Mouse (Mus musculus) retina, postnatal 1 day (tissue): ENCODE measurements at regions not wholly inside any gene's neighbourhood (a gene's known extent, or its start where the extent isn't known, plus 50 kb on each side); places are given as distances from the start of the nearest gene placed in this dataset.

ENCODE experiments used
- DNase-seq: peaks from one replicate; pipeline ENCODE4 v3.0.0-alpha.2; 2012

DNA sequence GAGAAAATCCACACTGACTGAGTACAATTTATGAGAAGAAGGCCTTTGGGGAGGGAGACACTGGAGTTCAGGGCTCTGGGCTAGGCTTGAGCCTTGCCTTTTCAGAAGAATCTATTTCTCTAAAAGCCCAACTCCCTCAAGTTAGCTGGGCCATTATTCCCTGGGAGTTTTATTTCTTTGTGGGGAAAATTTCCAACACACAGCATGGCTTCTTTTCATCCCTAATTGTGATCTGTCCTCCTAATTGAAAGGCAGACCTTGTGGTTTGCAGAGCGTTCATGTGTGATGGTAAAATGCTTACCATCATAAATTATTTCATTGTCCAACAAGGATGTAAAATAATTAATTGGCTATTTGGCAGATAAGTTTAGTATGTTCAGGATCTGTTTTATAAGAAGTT, 204.1 kb downstream of the Tgfb2 start:
- peak; percentile 46 for DNase-seq

DNA sequence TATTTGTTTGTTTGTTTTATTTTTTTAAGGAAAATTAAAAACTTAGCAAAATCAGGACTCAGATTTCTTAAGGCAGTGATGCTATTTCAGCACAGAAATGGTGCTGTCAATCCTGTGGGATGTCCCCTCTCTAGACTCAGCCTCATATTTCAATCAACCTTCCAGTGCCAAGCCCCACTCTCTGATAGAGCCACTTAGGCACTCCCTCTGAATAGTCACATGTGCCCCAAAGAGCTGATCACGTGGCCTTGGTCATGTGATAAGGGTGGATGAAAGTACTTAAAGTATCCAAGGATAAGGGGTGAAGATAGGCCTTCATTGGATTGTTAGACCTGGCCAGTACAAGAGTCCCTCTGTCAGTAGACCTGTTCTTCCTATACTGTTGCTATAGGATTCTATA, 207.9 kb downstream of the Tgfb2 start:
- no peak for DNase-seq

DNA sequence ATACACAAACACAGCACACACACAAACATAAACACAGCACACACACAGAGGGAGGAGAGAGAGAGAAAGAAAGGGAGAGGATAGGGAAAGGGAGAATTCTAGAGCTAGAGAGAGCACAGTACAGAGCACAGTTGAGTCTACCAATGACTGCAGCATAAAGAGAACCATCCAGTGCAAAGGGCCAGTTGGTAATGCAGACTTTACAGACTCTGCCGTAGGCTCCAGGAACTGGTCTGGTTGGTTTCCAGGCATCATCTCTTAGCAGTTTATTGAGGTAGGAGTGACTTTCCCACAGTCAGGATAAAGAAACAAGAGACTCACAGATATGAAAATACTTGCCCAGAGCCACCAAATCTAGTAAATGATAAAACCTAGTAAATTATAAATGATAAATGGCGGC, 208.5 kb downstream of the Tgfb2 start:
- DNase-seq, result no peak

DNA sequence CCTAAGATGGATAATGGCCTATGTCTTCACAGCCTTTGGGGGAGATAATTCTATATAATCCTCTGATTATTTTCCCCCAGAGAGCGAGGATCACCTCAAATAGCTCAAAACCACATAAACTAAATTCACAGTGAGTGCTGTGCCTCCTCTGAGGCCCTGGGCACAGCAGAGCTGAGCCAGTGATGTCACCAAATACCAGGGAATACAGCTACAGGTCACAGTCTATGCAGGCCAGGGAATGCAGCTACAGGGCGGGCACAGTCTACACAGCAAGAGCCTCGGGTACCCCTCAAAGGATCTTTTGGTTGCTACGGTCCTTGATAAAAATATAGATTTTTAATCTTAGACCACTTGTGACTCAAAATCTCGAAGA, 211.4 kb downstream of the Tgfb2 start:
- DNase-seq, result no peak

DNA sequence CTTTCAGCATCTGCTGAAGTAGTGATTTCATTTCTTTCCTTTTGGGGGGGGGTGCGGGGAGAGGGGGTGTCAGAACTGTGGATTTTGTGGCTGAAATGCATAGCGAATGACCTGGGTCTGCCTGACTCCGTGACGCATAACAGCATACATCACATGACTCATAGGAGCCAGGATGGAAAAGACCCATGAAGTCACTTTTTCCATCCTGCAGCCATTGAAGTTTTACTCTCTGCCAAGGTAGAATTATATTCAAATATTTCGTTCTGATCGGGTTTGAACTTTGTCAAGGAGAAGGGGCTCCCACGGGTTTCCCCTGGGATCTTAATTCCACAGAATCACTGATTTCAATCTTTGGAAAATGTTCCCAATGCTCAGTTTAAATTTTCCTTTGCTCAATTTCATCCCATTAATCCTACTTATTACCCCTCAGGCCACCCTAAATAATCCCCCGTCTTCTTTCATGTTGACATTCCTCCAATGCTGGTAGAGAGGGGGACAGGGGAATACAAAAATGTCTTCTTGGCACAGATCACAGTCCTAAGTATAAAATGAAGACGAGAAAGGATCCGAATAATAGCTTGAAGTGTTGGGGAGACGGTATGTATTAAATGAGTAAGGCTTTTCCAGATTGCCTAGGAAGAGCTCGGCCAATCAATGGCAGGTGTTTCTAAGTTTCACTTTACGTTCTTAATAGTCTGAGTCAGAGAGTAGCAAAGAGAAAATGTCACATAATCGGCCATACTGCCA, 212.0 kb downstream of the Tgfb2 start:
- DNase-seq, result no peak

DNA sequence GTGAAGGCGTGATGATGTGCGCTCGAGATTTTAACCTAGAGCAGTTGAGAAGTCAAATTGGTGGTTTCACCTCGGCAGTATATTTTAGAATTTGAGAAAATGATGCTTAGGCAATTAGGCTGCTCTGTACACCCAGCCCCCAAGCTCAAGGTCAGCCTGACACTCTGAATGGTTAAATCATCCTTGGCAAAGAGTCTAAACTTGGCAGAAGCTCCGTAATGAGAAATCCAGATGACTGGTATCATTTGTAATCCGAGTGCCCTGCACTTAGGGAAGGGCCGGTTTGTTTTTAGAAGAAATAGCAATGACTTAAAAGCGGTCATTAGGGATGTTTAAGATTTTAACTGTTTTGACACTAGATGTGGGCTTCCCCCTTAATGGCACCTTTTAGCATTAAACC, 223.6 kb downstream of the Tgfb2 start:
- DNase-seq, result no peak

DNA sequence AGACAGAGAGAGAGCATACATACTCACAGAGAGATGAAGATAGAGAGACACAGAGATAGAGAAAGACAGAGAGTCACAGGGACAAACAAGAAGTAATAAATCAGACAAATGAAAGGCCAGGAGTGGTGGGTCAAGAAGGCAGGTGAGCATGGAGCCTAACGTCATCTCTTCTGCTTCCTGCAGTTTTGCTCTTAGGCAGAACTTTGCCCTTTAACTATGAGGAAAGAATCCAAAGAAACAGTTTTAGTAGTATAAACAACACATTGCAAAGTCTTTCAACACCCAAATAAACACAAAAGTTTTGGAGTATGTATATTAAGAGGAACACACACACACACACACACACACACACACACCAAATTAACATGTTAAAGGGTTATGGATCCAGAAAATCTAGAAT, 225.8 kb downstream of the Tgfb2 start:
- no peak for DNase-seq

DNA sequence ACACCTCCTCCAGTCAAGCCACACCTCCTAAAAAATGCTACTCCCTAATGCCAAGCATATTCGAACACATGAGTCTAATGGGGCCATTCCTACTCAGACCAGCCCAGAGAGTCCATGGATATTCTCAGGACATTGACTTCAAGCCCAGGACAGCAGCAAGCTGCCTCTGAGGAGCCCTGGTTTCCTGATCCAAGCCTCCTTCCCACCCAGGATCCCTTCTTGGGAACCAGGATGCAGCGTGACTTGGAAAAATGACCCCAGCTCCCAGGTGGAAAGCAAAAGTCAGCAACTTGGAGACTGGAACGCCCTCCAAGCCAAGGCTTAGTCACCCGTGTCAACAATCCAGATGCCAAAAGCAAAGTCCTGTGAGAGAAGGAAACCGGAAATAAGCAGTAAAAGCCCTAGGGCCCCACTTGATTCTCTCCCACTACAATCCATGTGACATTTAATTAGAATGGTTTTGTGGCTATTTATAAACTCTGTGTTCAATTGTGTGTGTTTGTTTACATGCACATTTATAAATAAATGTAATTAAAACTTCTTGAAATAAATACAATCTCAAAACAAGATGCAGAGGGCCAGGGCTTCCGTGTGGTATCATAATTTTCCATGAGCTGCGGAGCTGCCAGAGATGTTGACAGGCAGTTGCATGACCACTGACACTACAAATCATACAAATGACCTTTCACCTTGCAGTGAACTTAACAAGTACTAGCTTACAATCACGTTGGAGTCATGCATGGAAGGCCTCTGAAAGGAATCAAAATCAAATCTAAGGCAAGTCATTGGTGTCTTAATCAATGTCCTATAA, 227.2 kb downstream of the Tgfb2 start:
- DNase-seq, result no peak

DNA sequence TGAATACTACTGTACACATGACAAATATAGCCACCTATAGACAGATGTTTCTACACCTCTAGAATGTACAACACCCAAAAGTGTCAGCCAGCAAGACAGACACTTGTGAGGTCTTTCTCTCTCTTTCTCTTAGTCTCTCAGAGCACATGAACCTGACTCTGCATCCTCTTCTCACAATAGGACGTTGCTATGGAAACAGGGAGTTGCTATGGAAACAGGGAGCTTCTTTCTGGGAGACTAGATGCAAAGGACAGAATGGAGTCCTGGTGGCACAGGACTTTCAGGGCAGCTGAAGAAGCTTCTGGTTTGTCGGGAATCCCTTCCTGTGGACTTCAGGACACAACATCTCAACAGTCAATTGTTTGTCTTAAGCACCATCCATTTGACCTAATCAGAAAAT, 230.9 kb downstream of the Tgfb2 start:
- DNase-seq, result peak; percentile 89

DNA sequence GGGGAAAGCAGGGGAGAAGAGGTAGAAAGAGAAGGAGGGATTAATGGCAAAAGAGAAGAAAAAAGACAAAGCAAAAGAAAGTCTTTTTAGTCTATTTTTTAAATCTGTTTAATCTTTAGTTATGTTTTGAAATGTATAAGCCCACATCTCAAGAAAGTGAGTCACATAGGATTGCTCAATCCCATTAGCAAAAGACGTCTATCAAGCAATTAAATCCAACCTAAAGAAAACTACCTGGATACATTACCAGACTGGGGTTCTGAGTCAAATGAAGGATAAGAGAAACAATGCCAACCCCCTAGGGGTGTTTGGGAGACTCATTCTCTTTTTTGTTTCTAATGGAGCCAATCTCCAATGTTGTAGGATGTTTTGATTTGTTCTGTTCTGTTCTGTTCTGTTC, 231.4 kb downstream of the Tgfb2 start:
- DNase-seq, result no peak

DNA sequence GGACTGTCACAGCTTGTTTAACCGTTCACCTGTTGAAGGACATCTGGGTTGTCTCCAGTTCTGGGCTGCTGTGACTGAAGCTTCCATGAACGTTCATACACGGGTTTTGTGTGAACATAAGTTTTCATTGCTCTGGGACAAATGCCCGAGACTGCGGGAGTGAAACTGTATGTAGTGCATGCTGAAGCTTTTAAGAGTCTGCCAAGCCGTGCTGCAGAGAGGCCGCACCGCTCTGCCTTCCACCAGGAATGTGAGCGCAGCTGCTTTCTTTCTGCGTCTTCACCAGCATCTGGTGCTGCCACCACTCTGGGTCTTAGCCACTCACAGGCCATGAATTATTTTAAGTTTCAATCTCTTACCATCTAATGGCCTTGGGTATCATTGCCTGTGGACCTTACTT, 232.8 kb downstream of the Tgfb2 start:
- no peak for DNase-seq

DNA sequence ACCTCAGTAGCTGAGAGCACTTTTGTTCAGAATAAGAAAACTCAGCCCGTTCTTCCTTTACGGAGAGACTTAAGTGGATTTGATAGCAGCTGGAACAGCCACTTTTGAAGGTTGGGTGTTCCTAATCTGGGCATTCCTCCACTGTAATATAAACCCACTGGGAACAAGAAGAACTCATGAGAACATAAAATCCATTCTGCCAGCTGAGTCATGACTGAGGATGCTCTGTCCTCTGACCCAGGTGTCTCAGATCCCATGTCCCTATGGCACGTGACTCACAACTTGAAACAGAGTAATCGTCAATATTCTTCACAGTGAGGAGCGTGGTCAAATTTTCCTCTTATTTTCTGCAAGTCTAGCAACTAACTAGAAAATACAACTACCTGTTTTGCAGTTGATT, 240.3 kb downstream of the Tgfb2 start:
- no peak for DNase-seq

DNA sequence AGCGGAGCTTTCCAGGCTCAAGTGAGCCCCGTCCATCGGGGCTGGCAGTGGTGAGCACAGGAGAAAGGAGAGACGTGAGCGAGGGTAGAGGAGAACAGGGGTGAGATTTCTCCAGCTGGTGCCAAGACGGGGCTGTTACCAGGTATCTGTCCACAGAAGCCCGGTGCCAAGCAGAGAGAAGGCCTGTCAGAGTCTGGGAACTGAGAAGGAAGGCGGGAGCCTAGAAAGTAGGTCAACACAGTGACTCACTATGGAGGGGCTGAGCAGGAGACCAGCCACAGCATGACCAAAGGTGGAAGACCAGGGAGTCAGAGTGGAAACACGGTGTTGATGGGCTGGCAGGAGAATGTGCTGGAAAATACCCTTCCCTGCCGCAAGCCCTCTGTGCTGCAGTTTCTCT, 245.0 kb downstream of the Tgfb2 start:
- peak; percentile 66 for DNase-seq

DNA sequence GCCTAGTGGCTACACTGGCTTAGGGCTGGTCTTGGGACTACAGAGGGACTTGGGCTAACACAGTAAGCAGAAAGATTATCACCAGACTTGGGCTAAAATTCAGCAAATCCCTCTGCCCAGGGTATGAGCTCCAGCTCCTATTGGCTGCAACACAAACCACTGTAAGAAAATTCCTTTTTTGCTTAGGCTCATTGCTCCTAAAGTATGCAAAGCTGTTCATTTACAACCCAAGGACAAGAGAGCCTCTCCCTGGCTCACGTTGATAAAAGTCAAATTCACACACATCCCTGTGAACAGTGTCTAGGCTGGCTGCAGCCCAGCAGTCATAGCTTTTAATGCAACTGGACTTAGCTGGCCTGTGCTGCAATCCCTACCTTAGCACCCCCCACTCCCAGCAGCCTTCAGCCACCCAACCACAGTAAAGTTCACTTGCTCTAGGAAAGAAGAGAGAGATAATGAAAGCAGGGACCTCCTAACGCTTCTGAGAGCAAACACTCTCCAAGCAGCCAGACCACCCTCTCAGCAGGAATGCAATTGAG, 247.6 kb downstream of the Tgfb2 start:
- no peak for DNase-seq

DNA sequence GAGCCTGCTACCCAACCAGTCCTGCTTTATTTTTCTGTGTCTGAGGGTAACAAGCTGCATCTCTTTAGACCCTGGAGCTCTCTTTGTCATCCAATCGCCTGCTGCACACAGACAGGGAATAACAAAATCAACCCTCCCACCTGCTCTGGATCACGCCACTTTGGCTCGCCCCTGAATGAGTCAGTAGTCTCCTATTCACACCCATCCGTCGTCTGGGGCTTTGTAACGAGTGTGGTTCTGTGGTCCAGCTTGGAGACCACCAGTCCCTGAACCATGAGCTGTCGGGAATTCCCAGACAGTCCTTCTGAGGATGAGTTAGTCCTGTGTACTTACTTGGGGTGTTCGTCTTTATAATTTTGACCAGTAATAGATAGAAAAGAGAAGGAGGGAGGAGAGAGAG, 248.7 kb downstream of the Tgfb2 start:
- no peak for DNase-seq

DNA sequence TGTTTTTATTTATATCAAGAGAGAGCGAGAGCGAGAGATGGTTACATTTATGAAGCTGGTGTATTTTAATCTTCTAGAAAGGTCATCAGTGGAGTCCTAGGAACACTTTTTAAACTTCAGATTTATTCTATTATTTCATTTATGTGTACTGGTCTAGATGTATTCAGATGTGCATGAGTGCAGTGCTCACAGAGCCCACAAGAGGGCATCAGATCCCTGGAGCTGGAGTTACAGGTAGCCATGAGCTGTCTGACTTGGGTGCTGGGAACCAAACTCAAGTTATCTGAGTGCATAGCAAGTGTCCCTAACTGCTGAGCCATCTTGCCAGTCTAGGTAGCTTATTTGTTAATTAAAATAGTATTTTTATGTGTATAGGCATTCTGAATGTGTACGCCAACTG, 249.7 kb downstream of the Tgfb2 start:
- DNase-seq, result no peak

DNA sequence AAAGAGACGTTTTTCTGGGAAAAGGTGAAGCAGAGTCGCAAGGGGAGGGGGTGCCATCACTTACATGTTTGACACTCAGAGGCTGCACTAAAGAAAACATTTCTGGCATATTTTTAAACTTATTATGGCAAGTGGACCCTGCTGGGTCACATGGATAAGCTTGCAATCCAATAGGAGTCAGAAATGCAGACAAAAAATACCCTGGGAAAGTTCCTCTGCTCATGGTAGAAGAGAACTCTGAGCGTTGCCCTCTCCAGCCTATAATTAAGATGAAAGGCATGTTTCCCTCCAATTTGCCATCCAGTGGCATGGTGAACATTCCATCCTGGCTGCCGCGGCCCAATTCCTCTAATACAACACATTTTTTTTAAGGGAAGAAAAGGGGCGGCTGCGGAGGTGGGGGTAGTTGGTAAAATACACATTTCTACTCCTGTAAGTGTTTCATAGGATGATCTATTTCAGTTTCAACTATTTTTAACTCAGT, 250.6 kb downstream of the Tgfb2 start:
- no peak for DNase-seq

DNA sequence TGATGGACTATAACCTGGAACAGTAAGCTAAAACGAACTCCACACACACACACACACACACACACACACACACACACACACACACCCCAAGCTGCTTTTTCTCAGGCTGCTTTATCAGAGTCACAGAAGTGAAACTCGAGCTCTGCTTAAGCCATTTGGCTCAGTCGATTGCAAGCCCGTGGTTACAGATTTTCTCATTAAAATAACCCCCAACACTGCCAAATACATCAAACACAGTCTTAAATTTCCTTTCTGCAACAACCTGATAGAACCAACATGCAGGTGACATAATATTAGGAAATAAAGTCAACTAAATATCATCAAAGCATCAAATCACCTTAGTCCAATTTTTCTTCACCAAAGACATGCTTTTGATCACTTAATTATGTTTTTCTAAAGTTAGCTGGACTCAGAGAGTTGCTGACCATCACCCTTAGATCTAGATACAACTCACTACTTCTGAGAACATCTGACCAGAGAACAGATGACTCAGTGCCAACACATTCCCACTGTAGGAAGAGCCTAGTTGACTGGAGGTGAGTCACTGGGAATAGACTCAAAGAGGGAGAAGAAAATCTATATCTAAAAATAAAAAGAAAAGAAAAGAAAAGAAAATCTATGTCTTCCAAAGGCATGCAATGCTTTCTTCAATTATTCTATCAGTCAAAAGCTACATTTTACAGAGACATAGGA, 251.2 kb downstream of the Tgfb2 start:
- DNase-seq, result no peak

DNA sequence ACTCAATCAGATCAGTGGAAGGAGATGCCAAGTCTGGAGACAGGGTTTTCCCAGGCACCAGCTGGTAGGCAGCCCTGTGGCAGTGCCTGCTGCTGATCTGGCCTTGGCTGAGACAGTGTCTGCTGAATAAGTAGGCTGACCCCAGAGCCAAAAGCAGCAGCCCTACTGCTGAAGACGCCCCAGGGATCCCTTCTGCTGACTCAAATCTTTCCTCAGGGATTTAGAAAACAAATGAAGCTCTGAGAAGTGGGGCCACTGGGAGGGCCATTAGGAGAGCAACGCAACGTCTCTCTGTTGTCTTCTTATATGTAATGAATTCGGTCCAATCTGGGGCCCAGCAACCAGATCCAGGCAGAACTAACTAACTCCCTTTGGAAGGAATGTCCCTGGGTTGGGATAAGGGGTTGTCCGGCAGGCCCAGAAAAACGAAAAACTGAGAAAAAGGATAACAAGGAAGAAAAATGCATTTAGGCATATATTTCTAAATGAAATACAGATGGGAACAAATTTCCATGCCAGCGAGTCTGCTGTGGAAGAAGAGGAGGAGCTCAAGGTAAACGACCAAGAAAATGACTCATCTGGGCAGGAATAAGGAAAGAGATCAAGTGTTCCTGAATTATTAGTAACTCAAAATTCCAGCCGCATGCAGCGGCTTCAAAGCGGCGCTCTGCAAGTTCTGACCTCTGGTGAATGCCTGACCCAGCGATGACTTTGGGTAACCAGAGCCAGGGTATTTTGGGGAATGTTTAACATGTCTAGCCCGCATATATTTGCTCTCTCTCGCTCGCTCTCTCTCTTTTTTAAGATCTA, 256.7 kb downstream of the Tgfb2 start:
- DNase-seq, result peak; percentile 44

DNA sequence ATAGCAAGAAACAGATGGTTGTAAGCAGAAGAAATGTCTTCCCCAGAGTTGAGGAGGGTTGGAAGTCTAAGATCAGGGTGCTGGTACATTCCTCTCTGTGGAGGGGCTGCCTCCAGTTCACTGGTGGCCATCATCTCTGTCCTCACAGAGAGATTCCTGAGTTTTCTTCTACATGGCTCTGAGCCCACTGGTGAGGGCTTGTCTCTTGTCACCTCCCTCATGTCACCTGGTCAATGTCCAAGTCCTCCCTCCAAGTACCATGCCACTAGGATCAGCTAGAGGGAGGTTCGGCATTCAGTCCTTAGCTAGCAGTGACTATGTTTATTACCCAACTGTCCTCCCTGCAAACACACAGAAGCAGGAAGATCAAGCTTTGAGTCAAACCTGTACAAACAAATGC, 258.3 kb downstream of the Tgfb2 start:
- no peak for DNase-seq

DNA sequence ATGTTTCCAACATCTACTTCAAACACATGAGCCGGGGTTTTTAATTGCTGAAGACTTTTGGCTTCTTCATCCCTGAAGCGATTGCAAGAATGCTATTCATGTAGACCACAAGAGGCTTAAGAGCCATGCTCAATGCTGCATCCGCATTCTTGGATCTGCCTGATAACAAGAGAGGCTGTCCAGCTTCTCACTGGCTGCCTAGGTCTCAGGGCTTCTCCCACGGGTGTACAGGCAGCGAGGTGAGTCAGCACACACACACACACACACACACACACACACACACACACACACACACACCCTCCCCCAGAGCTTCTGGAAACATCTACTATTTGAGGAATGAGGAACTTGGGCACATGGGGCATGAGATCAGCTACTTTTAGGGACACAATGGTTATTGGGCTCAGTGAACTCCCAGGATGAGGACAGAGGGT, 261.1 kb downstream of the Tgfb2 start:
- no peak for DNase-seq

DNA sequence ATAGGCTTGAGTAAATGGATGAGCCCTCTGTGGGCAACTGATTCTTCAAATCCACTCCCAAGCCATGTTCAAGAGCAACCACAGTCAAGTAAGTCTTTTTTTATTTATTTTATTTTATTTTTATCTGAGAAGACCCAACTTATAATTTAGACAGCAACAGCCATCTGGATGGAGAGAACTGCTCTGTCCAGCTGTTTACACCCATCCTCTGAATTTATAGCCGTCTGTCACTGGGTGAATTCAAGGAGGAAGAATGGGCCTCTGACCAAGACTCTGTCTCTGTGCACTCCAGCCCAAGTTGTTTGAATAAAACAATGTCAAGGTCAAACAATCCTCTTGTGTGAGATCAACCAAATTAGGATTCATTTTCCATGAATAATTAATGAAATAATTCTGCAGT, 263.6 kb downstream of the Tgfb2 start:
- DNase-seq, result no peak
